In the genomic region with DNA sequence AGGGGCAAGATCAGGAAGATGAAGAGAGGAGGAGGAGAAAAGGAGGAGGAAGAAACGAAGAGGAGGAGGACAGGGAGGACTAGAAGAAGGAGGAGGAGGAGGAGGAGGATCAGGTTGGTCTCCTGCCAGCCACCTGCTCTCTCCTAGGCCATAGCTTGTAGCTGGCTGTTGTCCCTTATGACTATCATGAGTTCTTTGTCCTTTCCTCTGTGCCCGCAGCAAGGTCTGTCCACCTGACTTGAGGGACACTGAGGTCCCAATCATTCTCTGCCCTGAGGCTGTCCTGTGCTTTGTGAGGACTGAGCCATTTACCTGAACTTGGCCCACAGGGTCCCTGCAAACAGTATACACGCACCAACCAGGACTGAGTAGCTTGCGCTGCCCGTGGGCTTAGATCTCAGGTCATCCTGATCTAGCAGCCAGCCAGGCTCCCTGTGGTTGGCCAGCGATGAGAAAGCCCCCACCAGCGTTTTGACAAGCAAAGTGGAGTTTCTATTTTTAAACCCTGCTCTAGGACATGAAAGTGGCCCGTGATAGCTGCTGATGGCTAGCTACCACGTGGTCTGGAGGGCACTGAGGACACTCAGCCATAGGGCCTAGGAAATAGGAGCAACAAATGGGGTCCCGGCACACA, we compare ENCODE assay signal across 13 mouse cellular contexts. TPM values are rescaled to one million over a fixed set of nuclear protein-coding genes. Genes with fewer than 3 reads are reported as not detected.
DNase-seq lines count a peak whose midpoint lies in the region; ATAC-seq and TF ChIP-seq lines count a peak whose summit lies in the region.
"Had no signal": no experiment of that assay in that cellular context is flagged by ENCODE, and none has a peak within 500 bp of the region (broad histone marks: within the 10 kb centered on the region; RNA-seq: fewer than 3 reads in every experiment).

No protein-coding gene starts in this region.

- peaks cover 23% of the 10 kb centered on the region for H3K4me1 ChIP-seq in heart, postnatal 0 days (ENCODE audit: control insufficient read depth, insufficient read depth)
- H3K4me1 ChIP-seq in liver, embryonic 12.5 days = peaks cover 9% of the 10 kb centered on the region

- H3K27me3 ChIP-seq in heart, postnatal 0 days (ENCODE audit: control insufficient read depth, insufficient read depth, low read length) = no peaks in the 10 kb centered on the region
- H3K27me3 ChIP-seq in liver, embryonic 12.5 days (replicated peaks) = no peaks in the 10 kb centered on the region
- H3K27me3 ChIP-seq: forebrain, embryonic 13.5 days had no signal

- no peak for TF ChIP-seq CTCF in heart, postnatal 0 days (IDR thresholded peaks at IDR 0.05; ENCODE audit: low read depth)

- 28% methylated on average over 10 of the region's 10 CpGs for WGBS in heart, postnatal 0 days
- 37% methylated on average over 10 of the region's 10 CpGs for WGBS in liver, embryonic 12.5 days (ENCODE audit: insufficient replicate concordance)

- peak; percentile 17 for DNase-seq in kidney, adult 9 months
- no peak for DNase-seq in kidney, postnatal 4 days
- DNase-seq in heart, adult 8-10 months (ENCODE audit: low spot score) = peak; percentile 66
- peak; percentile 96 for DNase-seq in heart, postnatal 0 days (ENCODE audit: low spot score)
- DNase-seq in embryo, embryonic 9.5 days (ENCODE audit: extremely low spot score) = no peak
- DNase-seq in cerebellum, postnatal 36 days = no peak
- DNase-seq: cerebellum, adult 18-20 months; left cerebral cortex, postnatal 4 days had no signal

- peak overlapping the region; percentile 37; the same call in 1 of the 2 replicates for H3K9ac ChIP-seq in heart, postnatal 0 days (replicated peaks; ENCODE audit: low read depth, low read length)
- no peak overlapping the region for H3K9ac ChIP-seq in liver, embryonic 12.5 days
- H3K9ac ChIP-seq: forebrain, embryonic 13.5 days; liver, embryonic 14.5 days had no signal

- no peak overlapping the region; the same call in 1 of the 2 replicates for H3K4me2 ChIP-seq in heart, postnatal 0 days (ENCODE audit: low read depth, low read length)
- no peak overlapping the region for H3K4me2 ChIP-seq in liver, embryonic 12.5 days
- H3K4me2 ChIP-seq: forebrain, embryonic 13.5 days had no signal

- H3K27ac ChIP-seq in heart, postnatal 0 days (ENCODE audit: low read depth) = peak overlapping the region; percentile 98
- no peak overlapping the region for H3K27ac ChIP-seq in liver, embryonic 12.5 days
- H3K27ac ChIP-seq: forebrain, embryonic 13.5 days; hindbrain, embryonic 10.5 days; liver, embryonic 14.5 days had no signal

- ATAC-seq in granulocyte monocyte progenitor cell, adult 5-6 weeks (replicated peaks; ENCODE audit: poor library complexity, severe bottlenecking) = 0 out of 2 replicates have a peak, but pooled peaks have one; percentile 10
- ATAC-seq in heart, postnatal 0 days (ENCODE audit: insufficient read depth, low read depth) = peak; percentile 95
- ATAC-seq in liver, embryonic 12.5 days = no peak
- ATAC-seq: forebrain, embryonic 13.5 days had no signal

- no peaks in the 10 kb centered on the region for H3K36me3 ChIP-seq in heart, postnatal 0 days (replicated peaks; ENCODE audit: control insufficient read depth, insufficient read depth, low read length)
- H3K36me3 ChIP-seq in liver, embryonic 12.5 days = no peaks in the 10 kb centered on the region
- H3K36me3 ChIP-seq: hindbrain, embryonic 10.5 days had no signal

- H3K9me3 ChIP-seq in heart, postnatal 0 days (replicated peaks; ENCODE audit: control insufficient read depth, low read length) = no peaks in the 10 kb centered on the region
- no peaks in the 10 kb centered on the region for H3K9me3 ChIP-seq in liver, embryonic 12.5 days (replicated peaks)
- H3K9me3 ChIP-seq: forebrain, embryonic 13.5 days; hindbrain, embryonic 10.5 days had no signal

- peak; percentile 95 for TF ChIP-seq EP300 in heart, postnatal 0 days (IDR thresholded peaks at IDR 0.05; ENCODE audit: low read depth)

- H3K4me3 ChIP-seq in heart, postnatal 0 days (ENCODE audit: low read depth, low read length) = no peak overlapping the region
- no peak overlapping the region for H3K4me3 ChIP-seq in liver, embryonic 12.5 days
- H3K4me3 ChIP-seq: forebrain, embryonic 13.5 days; hindbrain, embryonic 10.5 days had no signal

RNA-seq across cellular contexts. Expression of a gene that starts 42.7 kb away (rescaled TPM):
- 0.41 TPM in 1 of 2 replicates, not detected in the other for total RNA-seq in granulocyte monocyte progenitor cell, adult 5-6 weeks (2014; fragmentation: Nextera tagmentation)
- total RNA-seq in granulocyte monocyte progenitor cell, adult 5-6 weeks (2017) = 1.1 TPM in 1 of 2 replicates, not detected in the other
- 1 to 10 TPM; 4.4 to 5.4 (median 4.7) TPM for total RNA-seq in heart, adult 8-10 months (2022)
- 27.7 and 34.4 TPM in 2 replicates for total RNA-seq in heart, postnatal 0 days (2014; rRNA removed; ENCODE audit: low replicate concordance)
- polyA plus RNA-seq in heart, postnatal 0 days (2015; fragmentation: Nextera tagmentation; extraction: Ambion mirVana) = 39.5 and 46.8 TPM in 2 replicates
- polyA plus RNA-seq in liver, embryonic 12.5 days (2016; fragmentation: Nextera tagmentation; extraction: Ambion mirVana) = 14.0 and 15.5 TPM in 2 replicates

Comparison
In these comparisons a context has a peak if more than half of its experiments do, and no peak if none do; other contexts are left out.
1. DNase-seq: peak in kidney, adult 9 months (single experiment), heart, adult 8-10 months (single experiment) and heart, postnatal 0 days (single experiment); none in kidney, postnatal 4 days (0 of 2), embryo, embryonic 9.5 days (single experiment) and cerebellum, postnatal 36 days (0 of 2).